Mouse (Mus musculus) heart, postnatal 0 days (tissue): ENCODE measurements at regions not wholly inside any gene's neighbourhood (a gene's known extent, or its start where the extent isn't known, plus 50 kb on each side); places are given as distances from the start of the nearest gene placed in this dataset.

Experiments used
- CTCF ChIP-seq: IDR thresholded peaks from 2 replicates; pipeline ENCODE4 v1.5.1; 2016; ENCODE audit warnings: antibody characterized with exemption, control low read depth, low read depth
- EP300 ChIP-seq: IDR thresholded peaks from 2 replicates; pipeline ENCODE4 v1.6.1; 2016; ENCODE audit warnings: antibody characterized with exemption, low read depth

DNA sequence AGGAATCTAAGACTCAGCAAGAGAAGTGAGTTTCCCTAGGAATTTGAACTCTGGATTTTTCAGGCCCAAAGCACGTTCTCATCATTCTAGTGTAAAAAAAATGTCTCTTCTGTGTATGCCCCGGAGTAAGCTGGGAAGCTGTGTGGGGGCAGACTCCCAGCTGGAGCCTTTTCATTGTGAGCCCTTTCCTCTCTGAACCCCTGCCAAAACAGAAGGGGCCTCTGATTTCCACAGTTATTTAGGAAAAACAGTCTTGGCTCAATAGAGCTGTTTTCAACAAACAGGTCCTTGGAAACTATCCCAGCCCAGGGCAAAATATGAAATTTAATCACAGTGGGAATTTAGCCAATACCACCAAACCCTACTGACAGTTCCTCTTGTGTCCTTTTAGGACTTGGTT, 70.2 kb upstream of the Srrm4 start:
- TF ChIP-seq CTCF: no peak
- TF ChIP-seq EP300: no peak
